Mouse (Mus musculus) liver, postnatal 0 days (tissue): ENCODE data around the gene Olfr1396.

Source experiments
- CTCF ChIP-seq: sonication (generic); IDR thresholded peaks from 2 replicates; pipeline ENCODE4 v1.5.1; 2016; ENCODE audit warnings: antibody characterized with exemption, low read depth
- EP300 ChIP-seq: IDR thresholded peaks from 2 replicates; pipeline ENCODE4 v1.6.1; 2016; ENCODE audit warnings: antibody characterized with exemption, low read depth, mild to moderate bottlenecking

DNA sequence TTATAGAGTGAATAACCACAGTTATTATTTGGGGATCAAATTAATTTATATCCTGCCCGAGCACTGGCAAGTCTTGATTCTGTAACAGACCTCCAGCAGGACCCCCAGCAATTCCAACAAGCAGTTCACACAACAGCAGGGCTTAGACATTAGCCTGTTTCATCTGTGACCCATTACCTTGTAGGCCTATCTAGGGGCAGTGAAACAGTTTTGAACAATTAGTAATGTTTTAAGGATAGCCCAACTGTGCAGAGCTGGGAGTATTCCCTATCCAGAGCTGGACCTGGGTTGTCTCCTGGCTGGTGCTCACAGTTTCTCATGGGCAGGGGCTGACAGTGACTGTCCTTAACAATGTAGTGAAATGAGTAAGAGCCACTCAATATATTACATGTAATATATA is 37.7 kb downstream of the Olfr1396 start:
- TF ChIP-seq CTCF: no peak
- TF ChIP-seq EP300: no peak
